ENCODE assay signal across 28 mouse cellular contexts in genomic region chr2:127189574-127189973, GRCm38 (mm10).
"Had no signal": no experiment of that assay in that cellular context is flagged by ENCODE, and none has a peak within 500 bp of the region (broad histone marks: within the 10 kb centered on the region; RNA-seq: fewer than 3 reads in every experiment).

No protein-coding gene starts in this region.

- H3K9me3 ChIP-seq: heart, embryonic 13.5 days; heart, embryonic 15.5 days; hindbrain, embryonic 10.5 days; hindbrain, embryonic 12.5 days; hindbrain, embryonic 15.5 days; intestine, embryonic 15.5 days; limb, embryonic 10.5 days; limb, embryonic 12.5 days; liver, embryonic 13.5 days had no signal

- H3K27me3 ChIP-seq: heart, embryonic 15.5 days; hindbrain, embryonic 12.5 days; intestine, embryonic 15.5 days had no signal

- DNase-seq: gastrocnemius, adult 2 months; gastrocnemius, postnatal 10 days; gastrocnemius, postnatal 25 days; heart, adult 11 months; heart, adult 2 months; heart, postnatal 14 days; heart, postnatal 36 days; kidney, adult 18-20 months; kidney, adult 8-10 months; kidney, postnatal 10 days; kidney, postnatal 25 days; kidney, postnatal 4 days; liver; liver, embryonic 13.5 days had no signal

- H3K4me2 ChIP-seq: heart, embryonic 11.5 days; heart, embryonic 13.5 days; heart, embryonic 15.5 days; hindbrain, embryonic 12.5 days; hindbrain, embryonic 15.5 days; intestine, embryonic 15.5 days; limb, embryonic 12.5 days; liver, embryonic 11.5 days; liver, embryonic 13.5 days had no signal

- H3K36me3 ChIP-seq: heart, embryonic 13.5 days; heart, embryonic 15.5 days; hindbrain, embryonic 10.5 days; hindbrain, embryonic 12.5 days; hindbrain, embryonic 15.5 days; intestine, embryonic 15.5 days; limb, embryonic 10.5 days; limb, embryonic 12.5 days; liver, embryonic 13.5 days had no signal

- H3K4me1 ChIP-seq: heart, embryonic 13.5 days; heart, embryonic 15.5 days; hindbrain, embryonic 10.5 days; hindbrain, embryonic 12.5 days; hindbrain, embryonic 15.5 days; intestine, embryonic 15.5 days; limb, embryonic 10.5 days; limb, embryonic 12.5 days; liver, embryonic 13.5 days had no signal

- H3K27ac ChIP-seq: gastrocnemius, adult 2 months; heart, adult 2 months; heart, embryonic 13.5 days; heart, embryonic 15.5 days; hindbrain, embryonic 10.5 days; hindbrain, embryonic 12.5 days; hindbrain, embryonic 15.5 days; intestine, embryonic 15.5 days; layer of hippocampus, adult 2 months; left cerebral cortex, adult 2 months; limb, embryonic 10.5 days; limb, embryonic 12.5 days; liver, embryonic 13.5 days had no signal

- ATAC-seq: inflammation-experienced regulatory T-cells, adult 6 months; intestine, embryonic 15.5 days; intestine, postnatal 0 days had no signal

- H3K9ac ChIP-seq: heart, embryonic 13.5 days; heart, embryonic 15.5 days; hindbrain, embryonic 12.5 days; hindbrain, embryonic 15.5 days; intestine, embryonic 15.5 days; limb, embryonic 12.5 days; liver, embryonic 13.5 days had no signal

- H3K4me3 ChIP-seq: gastrocnemius, adult 2 months; heart, adult 2 months; heart, embryonic 13.5 days; heart, embryonic 15.5 days; hindbrain, embryonic 10.5 days; hindbrain, embryonic 12.5 days; hindbrain, embryonic 15.5 days; intestine, embryonic 15.5 days; layer of hippocampus, adult 2 months; left cerebral cortex, adult 2 months; limb, embryonic 10.5 days; limb, embryonic 12.5 days; liver, embryonic 13.5 days had no signal
